Mouse (Mus musculus): ENCODE results near the gene St6galnac3.

Gene St6galnac3

DNA sequence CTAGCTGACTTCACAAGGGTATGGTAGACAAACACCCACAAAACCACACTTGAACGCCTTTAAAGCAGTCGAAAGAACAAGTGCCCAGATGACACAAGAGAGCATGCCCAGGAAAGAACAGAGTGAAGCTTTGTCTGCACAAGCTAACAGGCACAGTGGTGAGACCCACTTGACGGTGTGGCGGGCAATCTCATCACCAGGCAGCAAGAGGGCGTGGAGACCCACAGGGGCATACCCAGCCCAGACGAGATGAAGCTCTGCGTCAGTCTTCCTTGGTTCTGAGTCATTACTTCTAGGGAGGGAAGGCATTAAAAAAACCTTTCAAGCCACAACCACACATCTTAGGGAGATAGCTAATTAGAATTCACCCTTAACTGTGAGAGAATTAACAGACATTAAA lies 79.2 kb downstream of the St6galnac3 start:
- no peak for DNase-seq

DNA sequence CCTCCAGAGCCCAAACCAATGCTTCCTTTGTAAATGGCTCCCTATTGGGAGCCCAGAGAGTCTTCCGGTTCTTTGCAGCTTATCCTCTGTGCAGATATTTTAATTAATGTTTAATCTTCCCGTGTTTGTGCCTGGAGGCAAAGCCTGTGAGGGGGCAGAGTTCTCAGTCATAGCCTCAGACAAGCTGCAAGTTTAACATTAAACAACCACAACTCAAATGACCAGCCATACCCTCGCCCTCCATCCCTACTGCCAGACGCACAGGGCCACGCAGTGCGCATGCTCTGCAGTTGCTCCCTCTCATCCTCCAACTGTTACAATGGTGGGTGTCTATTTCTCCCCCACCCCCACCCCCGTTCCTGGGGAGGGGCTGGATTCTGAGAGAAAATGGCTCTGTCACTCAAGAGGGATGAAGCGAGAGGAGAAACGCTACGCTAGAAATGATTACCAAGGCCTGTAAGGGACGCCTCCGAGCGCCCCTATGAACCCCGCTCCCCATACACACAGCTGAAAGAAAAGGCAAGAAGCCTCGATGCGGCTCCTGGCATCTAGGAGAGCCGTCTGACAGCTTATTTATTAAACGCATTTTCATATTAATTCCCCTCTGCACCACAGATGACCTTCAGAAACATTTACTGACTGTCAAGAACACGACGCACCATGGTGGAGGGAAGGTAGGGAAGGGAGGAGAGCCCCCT lies 81.0 kb downstream of the St6galnac3 start:
- no peak for DNase-seq

DNA sequence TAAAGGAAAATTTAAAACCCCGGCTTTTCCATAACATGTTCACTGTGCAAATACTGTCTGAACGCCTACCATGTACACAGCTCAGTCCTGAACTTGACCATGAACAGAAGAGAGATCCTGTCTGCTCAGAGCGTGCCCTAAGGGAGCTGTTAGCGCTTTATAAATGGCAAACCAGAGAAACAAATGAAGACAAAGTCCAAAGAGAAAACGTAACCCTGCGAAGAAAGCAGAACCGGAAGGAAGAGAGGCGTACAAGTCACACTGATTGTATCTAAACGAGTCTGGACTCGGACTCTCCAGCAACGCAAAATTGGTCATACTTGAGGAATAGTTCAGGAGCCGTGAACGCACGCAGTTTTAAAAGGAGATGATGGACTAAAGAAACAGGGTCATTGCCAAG lies 82.1 kb downstream of the St6galnac3 start:
- no peak for DNase-seq

DNA sequence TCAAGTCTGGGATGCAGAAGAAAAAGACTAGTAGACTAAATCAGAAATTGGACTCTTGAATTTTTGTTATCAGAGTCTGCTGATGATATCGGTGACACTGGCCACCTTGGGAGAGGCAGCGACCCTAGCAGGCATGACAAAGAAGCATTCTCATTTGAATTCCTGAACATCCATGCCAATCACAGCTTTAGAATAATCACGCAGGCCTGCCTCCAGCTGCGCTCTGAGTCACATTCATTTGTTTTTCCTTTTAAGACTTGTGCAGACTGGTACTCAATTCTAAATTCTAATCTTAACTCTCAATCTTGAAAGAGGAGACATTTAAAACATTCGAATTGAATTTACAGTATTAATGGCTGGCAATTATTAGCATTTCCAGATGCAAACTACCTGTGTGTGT lies 83.2 kb downstream of the St6galnac3 start:
- no peak for DNase-seq

DNA sequence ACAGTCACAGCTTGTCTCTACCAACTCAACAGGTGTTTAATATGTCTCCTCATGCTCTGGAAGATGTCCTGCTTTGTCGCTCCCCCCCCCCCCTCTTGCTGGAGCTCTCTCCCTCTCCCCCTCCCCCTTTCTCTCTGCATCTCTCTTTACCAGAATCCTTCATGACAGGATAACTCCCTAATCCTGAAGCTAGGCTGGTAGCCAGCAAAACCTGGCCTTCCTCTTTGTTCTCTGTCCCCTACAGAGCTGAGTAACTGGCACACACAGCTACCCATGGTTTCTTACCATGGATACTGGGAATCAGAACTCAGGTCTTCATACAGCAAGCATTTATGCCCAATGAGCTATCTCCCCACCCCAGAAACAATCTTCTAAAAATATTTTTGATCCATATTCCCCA lies 87.6 kb downstream of the St6galnac3 start:
- no peak for DNase-seq

DNA sequence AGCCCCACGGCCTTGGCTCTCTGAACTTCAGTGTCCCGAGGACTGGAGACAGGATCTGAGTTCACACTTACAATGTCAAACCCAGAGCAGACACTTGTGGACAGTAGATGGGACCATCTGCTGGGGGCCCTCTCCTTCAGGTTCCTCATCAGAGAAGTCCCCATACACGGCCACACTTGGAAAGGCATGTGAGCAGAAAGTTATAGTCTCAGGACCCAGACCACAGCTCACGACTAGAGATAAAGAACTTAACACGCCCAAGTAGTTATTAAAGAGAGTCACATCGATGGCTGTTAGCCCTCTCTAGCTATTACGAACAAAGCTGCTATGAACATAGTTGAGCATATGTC lies 88.2 kb downstream of the St6galnac3 start:
- no peak for DNase-seq

DNA sequence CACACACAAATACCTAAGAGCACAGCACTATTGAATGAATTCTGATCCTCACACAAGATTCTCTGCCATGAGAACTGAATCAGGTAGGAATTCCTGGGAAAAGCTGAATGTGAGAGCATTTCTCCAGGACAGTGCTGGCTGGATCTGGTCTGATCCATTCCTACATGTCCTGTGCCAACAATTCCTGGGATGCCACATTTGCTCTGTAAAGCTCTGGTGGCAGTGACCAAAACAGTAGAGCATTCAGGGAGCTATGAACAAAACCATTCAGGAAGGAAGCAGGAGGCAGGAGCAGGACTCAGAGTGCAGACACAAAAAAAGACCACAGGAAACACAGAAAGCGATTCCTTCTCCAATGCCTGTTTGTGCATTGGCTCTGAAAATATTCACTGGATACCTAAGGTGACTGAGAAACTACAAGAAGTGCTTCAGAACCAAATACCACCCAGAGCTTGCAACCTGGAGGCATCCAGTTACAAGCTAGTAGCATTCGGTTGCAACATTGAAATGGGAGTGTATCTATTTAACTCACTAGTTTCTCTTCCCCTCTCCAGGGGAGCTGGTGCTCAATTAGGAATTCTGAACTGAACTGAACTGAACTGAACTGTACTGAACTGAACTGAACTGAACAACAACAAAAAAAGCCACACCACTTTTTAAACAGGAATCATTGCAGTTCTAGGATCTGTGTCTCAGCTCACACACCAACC lies 88.7 kb downstream of the St6galnac3 start:
- DNase-seq: no peak

DNA sequence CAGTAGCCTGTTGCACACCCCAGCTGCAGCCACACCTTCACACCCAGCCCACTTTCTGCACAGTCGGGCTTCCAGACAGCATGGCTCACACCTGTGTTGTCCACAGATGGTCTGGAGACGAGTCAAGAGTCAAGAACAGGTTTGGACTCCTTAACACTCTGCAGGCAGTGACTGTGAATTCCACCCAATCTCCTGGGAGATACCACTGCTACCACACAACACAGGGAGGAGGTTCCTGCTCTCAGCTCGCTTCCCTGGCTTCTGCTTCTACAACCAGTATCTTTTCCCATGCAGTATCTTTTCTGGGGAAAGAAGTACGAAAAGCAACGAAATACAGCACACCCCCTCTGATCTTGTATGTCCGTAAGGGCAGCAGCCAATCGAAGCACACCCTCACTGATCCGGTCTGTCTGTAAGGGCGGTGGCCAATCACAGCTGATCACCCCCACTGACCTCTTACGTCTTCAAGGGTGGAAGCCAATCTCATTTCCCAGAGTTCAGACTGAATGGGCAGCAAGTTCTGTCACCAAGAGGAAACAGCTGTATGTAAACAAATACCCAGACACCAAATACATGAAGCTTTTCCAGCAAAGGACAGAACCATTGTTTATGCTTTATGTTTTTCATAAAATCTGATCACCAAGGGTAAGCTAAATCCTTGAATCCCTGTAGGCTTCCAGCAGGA lies 92.8 kb downstream of the St6galnac3 start:
- no peak for DNase-seq

DNA sequence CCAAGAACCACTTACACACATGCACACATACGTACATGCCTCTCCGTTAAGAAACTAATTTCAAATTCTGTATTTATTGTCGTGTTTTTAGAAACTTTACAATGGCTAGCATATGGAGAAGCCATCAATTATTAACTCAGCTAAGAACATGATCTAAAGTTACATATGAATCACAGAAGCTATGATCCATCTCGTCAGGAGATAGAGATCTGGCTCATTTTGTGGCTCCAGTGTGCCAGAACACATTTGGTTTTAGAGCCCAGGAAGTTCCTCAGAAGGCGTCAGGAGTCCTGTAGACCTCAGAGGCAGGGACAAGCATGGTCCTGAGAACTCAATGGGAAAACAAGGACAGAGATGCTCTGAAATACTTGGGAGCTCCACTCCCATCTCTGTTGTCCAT lies 98.7 kb downstream of the St6galnac3 start:
- DNase-seq: no peak

DNA sequence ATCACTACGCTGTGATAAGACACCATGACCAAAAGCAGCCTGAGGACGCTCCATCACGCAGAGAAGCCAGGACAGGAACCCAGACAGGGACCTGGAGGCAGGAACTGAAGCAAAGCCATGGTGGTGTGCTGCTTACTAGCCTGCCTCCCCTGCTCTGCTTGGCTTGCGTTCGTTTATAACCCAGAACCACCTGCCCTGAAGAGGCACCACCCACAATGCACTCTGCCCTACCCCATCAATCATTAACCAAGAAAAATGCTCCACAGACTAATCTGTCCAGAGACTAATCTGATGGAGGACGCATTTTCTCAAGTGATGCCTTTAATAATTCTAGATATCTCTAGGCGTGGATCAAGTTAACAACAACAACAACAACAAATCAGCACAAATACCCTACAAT lies 106.0 kb downstream of the St6galnac3 start:
- no peak for DNase-seq

DNA sequence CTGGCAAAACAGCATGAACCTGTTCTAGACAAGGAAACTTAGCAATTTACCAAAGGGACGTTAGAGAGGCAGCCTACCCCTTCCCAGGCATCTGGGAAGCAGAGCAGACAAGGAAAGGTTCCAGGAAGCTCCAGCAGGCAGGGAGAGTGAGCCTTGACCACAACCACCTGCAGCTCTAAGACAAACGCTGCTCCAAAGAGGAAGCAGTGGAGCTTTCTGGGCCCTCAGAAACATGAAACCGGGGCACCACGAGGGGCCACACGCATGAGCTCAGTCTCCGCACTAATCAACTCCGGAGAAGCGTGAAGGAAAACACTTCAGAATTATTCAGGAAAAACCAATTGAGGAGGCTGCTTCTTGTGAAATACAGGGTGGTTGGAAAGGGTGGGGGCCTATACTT lies 108.1 kb downstream of the St6galnac3 start:
- DNase-seq: peak; percentile 20

DNA sequence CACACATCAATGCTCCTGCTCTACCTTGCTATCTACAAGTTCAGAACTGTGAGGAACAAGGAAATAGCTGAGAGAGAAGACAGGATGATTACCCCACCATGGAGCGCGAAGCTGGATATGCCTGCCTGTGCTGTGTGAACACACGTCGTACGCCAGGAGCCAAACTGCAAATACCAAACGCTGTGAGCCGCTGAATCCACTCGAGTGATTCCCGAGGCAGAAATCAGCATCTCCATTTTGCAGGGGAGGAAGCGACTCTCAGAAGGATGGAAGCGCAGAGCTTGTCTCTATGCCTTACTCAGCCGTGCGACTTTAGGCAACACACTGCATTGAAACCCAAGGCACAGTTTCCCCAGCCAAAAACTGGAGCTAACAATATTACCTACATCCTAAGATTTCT lies 114.7 kb downstream of the St6galnac3 start:
- no peak for DNase-seq

DNA sequence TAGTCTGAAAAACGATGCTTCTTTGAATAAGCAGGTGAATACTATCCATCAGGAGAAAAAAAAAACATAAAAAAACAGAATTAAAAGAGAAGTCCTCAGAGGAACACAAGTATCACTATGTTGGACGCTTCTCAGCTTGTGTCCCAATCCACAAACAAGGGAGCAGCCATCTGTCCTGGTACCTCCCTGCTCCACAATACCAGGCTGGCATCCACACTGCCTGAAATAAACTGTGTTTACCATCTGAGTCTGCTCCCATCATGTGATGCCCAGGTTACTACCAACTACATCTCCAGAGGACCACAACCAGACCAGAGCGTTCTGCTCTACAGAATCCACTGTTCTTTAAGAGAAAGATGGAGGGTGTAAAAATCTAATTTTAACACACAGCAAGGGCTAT lies 118.6 kb downstream of the St6galnac3 start:
- no peak for DNase-seq

DNA sequence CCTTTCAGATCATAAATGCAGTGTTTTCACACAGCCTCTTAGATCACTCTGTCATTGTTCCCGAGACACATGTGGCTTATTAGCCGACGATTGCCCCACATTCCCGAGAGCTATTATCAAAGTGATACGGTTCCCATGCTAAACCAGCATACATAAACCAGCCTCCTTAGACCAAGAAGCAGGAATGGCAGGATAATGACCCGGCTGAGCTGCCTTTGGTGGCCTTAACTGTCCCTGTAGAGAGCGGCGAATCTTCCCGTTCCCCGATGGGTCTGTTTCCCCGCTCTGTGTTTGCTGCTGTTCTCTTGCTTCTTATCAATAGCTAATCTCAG lies 119.2 kb downstream of the St6galnac3 start:
- DNase-seq: peak; percentile 44

DNA sequence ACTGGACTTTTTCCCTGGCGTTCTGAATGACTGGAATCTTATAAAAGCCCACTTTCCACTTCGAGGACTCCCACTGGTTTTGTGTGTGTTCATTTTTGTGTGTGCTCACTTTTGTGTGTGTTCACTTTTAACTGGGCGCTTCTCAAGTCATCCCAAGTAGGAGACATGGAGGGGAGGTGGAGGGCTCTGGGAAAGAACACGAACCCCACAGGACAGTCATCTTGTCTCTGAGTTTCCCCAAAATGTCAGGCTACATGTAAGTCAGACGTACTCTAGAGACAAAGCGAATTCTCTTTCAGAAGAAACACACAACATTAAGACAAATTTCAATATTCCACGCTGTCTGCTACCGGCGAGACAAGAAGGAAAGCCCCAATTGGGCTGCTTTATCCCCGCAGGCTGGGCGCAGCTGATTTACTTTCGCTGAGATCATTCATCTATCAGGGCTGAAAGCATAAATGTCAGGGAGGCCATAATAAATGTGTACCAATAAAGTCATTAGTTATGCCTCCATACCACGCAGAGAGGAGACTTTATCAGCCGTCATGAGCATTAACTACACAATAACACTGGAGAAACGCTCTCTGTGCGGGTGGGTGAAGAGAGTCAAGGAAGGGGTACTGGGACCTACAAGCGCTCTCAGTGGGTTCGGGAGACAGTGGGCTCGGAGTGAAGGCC lies 119.7 kb downstream of the St6galnac3 start:
- DNase-seq: no peak

DNA sequence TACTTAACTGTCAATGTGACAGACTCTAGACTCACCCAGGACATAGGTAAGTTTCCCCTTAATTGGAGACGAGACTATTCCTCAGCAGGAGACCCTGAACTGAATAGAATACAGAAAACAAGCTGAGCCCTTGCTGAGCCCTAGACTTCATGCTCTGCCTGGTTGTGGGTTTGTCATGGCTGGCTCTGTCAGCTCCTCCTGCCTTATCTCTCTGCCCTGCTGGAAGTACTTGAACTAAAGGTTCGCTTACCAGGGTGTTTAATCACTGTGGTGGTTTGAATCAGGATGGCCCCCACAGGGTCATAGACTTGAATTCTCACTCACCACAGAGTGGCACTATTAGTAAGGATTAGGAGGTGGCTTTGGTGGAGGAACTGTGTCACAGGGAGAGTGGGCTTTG lies 125.8 kb downstream of the St6galnac3 start:
- no peak for DNase-seq

DNA sequence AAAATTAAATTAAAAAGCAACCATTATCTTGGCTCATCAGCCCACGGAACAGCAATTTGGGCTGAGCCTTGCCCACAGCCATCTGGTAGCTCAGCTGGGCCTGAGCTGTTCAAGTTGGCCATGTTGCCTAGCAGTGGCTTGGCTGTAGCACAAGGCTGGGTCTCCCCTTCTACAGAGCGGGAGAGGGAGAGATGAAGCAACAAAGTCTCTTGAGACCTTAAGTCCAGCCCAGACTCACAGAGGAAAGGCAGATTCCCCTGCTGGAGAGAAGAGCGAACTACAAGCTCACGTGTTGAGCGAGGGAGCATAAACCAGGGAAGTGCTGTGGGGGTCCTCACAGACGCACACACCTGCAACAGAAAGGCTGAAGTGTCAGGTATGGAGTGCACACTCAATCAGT lies 126.3 kb downstream of the St6galnac3 start:
- peak; percentile 26 for DNase-seq

DNA sequence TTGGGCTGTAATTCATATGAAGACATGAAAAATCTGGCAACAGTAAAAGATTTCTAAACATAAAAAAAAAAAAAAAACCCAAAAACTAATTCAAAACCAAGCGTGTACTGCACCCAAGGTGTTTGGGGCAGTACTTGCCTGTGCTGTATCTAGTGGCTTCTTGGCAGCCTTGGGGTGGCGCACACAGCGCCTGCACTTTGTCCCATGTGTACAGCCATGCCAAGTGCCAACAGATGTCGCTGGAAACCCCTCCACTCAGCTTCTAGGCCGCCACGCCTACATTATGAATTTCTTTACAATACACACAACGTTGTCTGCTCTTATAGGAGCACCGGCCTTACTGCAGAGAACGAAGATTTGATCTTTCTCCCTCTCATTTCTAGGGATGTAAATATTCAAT lies 130.4 kb downstream of the St6galnac3 start:
- no peak for DNase-seq

DNA sequence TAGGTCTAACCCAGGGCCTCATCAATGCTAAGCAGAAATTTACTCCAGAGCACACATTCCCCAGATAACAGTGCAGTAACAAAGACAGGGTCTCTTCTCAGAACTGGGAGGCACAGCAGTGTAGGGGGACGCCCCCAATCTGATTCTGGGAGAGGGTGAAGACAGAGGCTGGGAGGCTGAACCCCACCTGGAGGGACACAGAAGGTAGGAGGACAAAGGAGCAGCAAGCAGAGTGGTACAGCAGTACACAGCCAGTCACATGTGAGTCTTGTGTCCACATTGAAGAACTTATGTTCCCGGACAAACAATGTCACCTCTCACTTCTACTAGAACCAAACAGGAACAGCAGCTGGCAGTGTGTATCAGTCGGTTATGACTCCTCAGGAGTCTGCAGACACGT lies 131.0 kb downstream of the St6galnac3 start:
- no peak for DNase-seq

DNA sequence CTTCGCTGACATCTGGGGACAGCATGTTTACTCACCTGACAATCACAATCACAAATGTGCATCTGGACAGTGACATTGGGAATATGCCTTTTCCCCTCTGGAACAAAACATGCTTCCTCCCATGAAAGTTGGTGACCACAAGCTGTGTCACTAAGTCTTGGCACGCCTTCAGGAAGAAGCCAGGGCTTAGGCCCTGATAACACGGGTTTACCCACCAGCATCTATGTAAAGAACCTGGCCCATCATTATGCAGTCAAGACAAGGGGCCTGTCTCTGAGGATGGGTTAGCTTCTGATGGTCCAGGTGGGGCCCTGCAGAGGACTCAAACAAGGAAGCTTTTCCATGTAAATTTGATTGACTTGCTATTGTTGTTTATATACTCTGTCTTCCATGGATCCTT lies 131.9 kb downstream of the St6galnac3 start:
- no peak for DNase-seq

DNA sequence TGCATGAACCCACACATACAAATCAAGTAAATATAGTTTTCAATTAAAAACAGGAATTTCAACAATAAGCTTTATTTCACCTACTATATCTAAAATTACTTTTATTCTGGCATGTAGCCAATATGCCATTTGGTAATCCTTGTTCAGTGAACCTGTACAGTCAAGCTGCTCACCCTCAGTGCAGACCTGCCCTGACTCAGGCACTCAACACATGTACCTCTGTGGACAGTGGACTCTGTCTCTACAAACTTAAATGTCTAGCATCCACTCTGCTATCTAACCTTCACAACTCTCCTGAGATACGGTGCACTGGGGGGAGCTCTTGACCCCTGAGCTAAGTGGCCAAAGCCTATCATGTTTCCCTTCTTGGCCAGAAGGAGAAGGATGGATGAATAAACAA lies 137.4 kb downstream of the St6galnac3 start:
- no peak for DNase-seq

DNA sequence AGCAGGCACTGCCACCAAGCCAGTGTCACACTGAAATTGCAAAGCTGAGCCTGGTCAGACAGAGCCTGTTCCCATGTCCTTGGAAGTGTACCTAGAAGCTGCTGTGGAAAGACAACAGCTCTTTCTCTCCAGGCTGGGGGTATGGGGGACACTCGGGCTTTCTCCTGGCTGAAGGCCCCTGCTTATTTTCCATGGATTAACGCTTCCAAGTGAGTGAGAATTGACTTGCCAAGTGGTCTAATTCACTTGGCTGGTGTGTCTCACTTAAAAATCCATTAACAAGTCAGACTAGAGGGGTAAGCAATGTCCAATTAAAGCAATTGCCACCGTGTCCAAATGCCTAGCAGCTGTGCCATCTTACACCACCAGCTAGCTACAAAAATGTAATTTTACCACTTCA lies 140.1 kb downstream of the St6galnac3 start:
- no peak for DNase-seq

DNA sequence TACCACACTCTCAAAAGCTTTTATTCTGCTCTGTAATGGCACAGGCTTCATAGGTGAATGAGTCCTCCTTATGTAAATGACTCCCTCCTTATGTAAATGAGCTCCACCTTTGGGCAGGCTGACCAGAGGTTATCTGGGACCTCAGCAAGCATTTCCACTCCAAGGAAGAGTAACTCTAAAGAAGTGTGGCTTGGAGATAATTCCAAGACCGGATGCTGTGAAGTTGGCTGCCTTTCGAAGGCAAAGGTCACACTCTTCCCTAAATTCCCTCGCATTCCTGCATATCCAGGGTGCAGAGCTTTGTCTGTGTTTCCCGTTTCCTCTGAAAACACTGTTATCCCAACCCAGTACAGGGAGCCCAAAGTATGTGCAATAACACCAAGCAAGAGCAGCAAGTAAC lies 142.9 kb downstream of the St6galnac3 start:
- no peak for DNase-seq

DNA sequence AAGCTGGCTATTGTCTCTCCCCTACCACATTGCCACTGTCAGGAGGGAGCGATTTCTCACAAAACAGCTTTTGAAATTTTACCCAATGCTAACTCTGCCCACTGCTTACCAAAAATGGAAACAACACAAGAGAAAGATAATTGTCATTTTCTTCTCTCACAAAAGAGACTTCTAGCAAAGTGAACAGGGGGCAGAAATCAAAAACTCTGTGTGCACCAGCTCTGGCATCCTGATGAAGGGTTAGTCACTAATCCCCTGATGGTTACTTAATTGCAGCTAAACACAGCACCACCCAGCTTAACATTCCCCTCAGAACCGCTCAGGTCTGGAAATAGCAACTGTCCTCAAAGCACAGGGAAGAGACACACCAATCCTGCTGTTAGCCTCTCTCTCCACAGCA lies 144.3 kb downstream of the St6galnac3 start:
- DNase-seq: peak; percentile 20
